Mouse (Mus musculus): ENCODE results near the gene Sprr2e. TPM values are rescaled to one million over a fixed set of nuclear protein-coding genes. Genes with fewer than 3 reads are reported as not detected.

Gene Sprr2e
- polyA plus RNA-seq, 1 experiment = not detected

- Histone ChIP-seq H3K27ac (ENCODE audit: insufficient read depth, low read length) (no peak within 1 kb of the TSS), H3K4me1 (ENCODE audit: control insufficient read depth, insufficient read depth, insufficient read length) (no peaks in the 10 kb centered on the region), H3K36me3 (ENCODE audit: control insufficient read depth, insufficient read depth, low read length) (no peaks in the 10 kb centered on the region), H3K27me3 (ENCODE audit: control insufficient read depth, insufficient read depth, low read length) (no peaks in the 10 kb centered on the region), H3K4me3 (ENCODE audit: extremely low read depth, insufficient read depth, insufficient read length) (no peak within 1 kb of the TSS)
- TF ChIP-seq POLR2A (IDR thresholded peaks at IDR 0.05; ENCODE audit: low read depth, low read length) (no peak), CTCF (IDR thresholded peaks at IDR 0.05; ENCODE audit: extremely low read depth, insufficient read depth, insufficient read length, insufficient replicate concordance) (no peak)
- no peak for DNase-seq (ENCODE audit: low read depth in 1 of 2, low spot score in 2 of 2)
- WGBS = 76% methylated on average over 3 of the region's 3 CpGs
Observed at GRCm38 (mm10) chr3:92364887-92365286, 12.9 kb downstream of the Sprr2e start, which contains the start of gene Sprr2f. Sprr2f (plus strand) TSS chr3:92365187.

GRCm38 (mm10) chr3:92373613-92374012 is 21.7 kb downstream of the Sprr2e start:
- no peaks in the 10 kb centered on the region for H3K27me3 ChIP-seq (ENCODE audit: control insufficient read depth, insufficient read depth, low read length)
- no peak overlapping the region for H3K4me3 ChIP-seq (ENCODE audit: extremely low read depth, insufficient read depth, insufficient read length)
- 54% methylated on average over 2 of the region's 2 CpGs for WGBS
- TF ChIP-seq POLR2A (IDR thresholded peaks at IDR 0.05; ENCODE audit: low read depth, low read length) (no peak), CTCF (IDR thresholded peaks at IDR 0.05; ENCODE audit: extremely low read depth, insufficient read depth, insufficient read length, insufficient replicate concordance) (no peak)
- H3K27ac ChIP-seq (ENCODE audit: insufficient read depth, low read length) = no peak overlapping the region
- no peaks in the 10 kb centered on the region for H3K36me3 ChIP-seq (ENCODE audit: control insufficient read depth, insufficient read depth, low read length)
- no peak for DNase-seq (ENCODE audit: low read depth in 1 of 2, low spot score in 2 of 2)
- no peaks in the 10 kb centered on the region for H3K4me1 ChIP-seq (ENCODE audit: control insufficient read depth, insufficient read depth, insufficient read length)

GRCm38 (mm10) chr3:92385385-92385784 is 33.4 kb downstream of the Sprr2e start, which contains the start of gene Sprr2h:
Sprr2h (plus strand) TSS chr3:92385685.
- H3K27ac ChIP-seq (ENCODE audit: insufficient read depth, low read length) = no peak within 1 kb of the TSS
- no peaks in the 10 kb centered on the region for H3K27me3 ChIP-seq (ENCODE audit: control insufficient read depth, insufficient read depth, low read length)
- 75% methylated on average over 1 of the region's 1 CpGs for WGBS
- no peaks in the 10 kb centered on the region for H3K4me1 ChIP-seq (ENCODE audit: control insufficient read depth, insufficient read depth, insufficient read length)
- no peak within 1 kb of the TSS for H3K4me3 ChIP-seq (ENCODE audit: extremely low read depth, insufficient read depth, insufficient read length)
- TF ChIP-seq CTCF (IDR thresholded peaks at IDR 0.05; ENCODE audit: extremely low read depth, insufficient read depth, insufficient read length, insufficient replicate concordance) = no peak
- TF ChIP-seq POLR2A (IDR thresholded peaks at IDR 0.05; ENCODE audit: low read depth, low read length) = no peak
- no peak for DNase-seq (ENCODE audit: low read depth in 1 of 2, low spot score in 2 of 2)
- H3K36me3 ChIP-seq (ENCODE audit: control insufficient read depth, insufficient read depth, low read length) = no peaks in the 10 kb centered on the region

GRCm38 (mm10) chr3:92394301-92394700 is 42.4 kb downstream of the Sprr2e start:
- no peak for DNase-seq (ENCODE audit: low read depth in 1 of 2, low spot score in 2 of 2)
- H3K36me3 ChIP-seq (ENCODE audit: control insufficient read depth, insufficient read depth, low read length) = no peaks in the 10 kb centered on the region
- no peaks in the 10 kb centered on the region for H3K27me3 ChIP-seq (ENCODE audit: control insufficient read depth, insufficient read depth, low read length)
- H3K4me1 ChIP-seq (ENCODE audit: control insufficient read depth, insufficient read depth, insufficient read length) = no peaks in the 10 kb centered on the region
- no peak overlapping the region for H3K4me3 ChIP-seq (ENCODE audit: extremely low read depth, insufficient read depth, insufficient read length)
- WGBS = 15% methylated on average over 1 of the region's 1 CpGs
- TF ChIP-seq POLR2A (IDR thresholded peaks at IDR 0.05; ENCODE audit: low read depth, low read length) = no peak
- TF ChIP-seq CTCF (IDR thresholded peaks at IDR 0.05; ENCODE audit: extremely low read depth, insufficient read depth, insufficient read length, insufficient replicate concordance) = no peak
- H3K27ac ChIP-seq (ENCODE audit: insufficient read depth, low read length) = no peak overlapping the region

Other genes starting within 250 kb of the Sprr2e start
- gene Prr9, start 228.2 kb upstream of the Sprr2e start, polyA plus RNA-seq (2012; rRNA removed) = not detected in 2 replicates
- not detected in 2 replicates for gene Lelp1, start 209.4 kb upstream of the Sprr2e start, polyA plus RNA-seq (2012; rRNA removed)
- gene Sprr2a1, start 136.3 kb upstream of the Sprr2e start, polyA plus RNA-seq (2012; rRNA removed) = not detected in 2 replicates
- gene Sprr2a2, start 136.2 kb upstream of the Sprr2e start, polyA plus RNA-seq (2012; rRNA removed) = 1.1 and 1.3 TPM in 2 replicates
- not detected in 2 replicates for gene Sprr2a3, start 66.7 kb upstream of the Sprr2e start, polyA plus RNA-seq (2012; rRNA removed)
- not detected in 2 replicates for gene Sprr2b, start 35.5 kb upstream of the Sprr2e start, polyA plus RNA-seq (2012; rRNA removed)
- gene Sprr2d, start 13.0 kb upstream of the Sprr2e start, polyA plus RNA-seq (2012; rRNA removed) = not detected in 2 replicates
- gene Sprr2f, start 13.0 kb downstream of the Sprr2e start, polyA plus RNA-seq (2012; rRNA removed) = not detected in 2 replicates
- gene Sprr2h, start 33.5 kb downstream of the Sprr2e start, polyA plus RNA-seq (2012; rRNA removed) = not detected in 2 replicates
- not detected in 2 replicates for gene Sprr2i, start 55.8 kb downstream of the Sprr2e start, polyA plus RNA-seq (2012; rRNA removed)
- not detected in 2 replicates for gene Sprr2j-ps, start 65.9 kb downstream of the Sprr2e start, polyA plus RNA-seq (2012; rRNA removed)
- gene Gm9774, start 77.3 kb downstream of the Sprr2e start, polyA plus RNA-seq (2012; rRNA removed) = 3.5 and 6.0 TPM in 2 replicates
- not detected in 2 replicates for gene Sprr2k, start 80.4 kb downstream of the Sprr2e start, polyA plus RNA-seq (2012; rRNA removed)
- gene Sprr1b, start 86.6 kb downstream of the Sprr2e start, polyA plus RNA-seq (2012; rRNA removed) = not detected in 2 replicates
- not detected in 2 replicates for gene Sprr3, start 106.6 kb downstream of the Sprr2e start, polyA plus RNA-seq (2012; rRNA removed)
- gene Sprr1a, start 133.8 kb downstream of the Sprr2e start, polyA plus RNA-seq (2012; rRNA removed) = 0.15 TPM in 1 of 2 replicates, not detected in the other
- not detected in 2 replicates for gene Sprr4, start 148.3 kb downstream of the Sprr2e start, polyA plus RNA-seq (2012; rRNA removed)
- gene 2310046K23Rik, start 182.4 kb downstream of the Sprr2e start, polyA plus RNA-seq (2012; rRNA removed) = not detected in 2 replicates
- not detected in 2 replicates for gene Ivl, start 221.6 kb downstream of the Sprr2e start, polyA plus RNA-seq (2012; rRNA removed)
- not detected in 2 replicates for gene Smcp, start 236.9 kb downstream of the Sprr2e start, polyA plus RNA-seq (2012; rRNA removed)